Mouse (Mus musculus): ENCODE results near the gene Itgb1bp1. TPM values are rescaled to one million over a fixed set of nuclear protein-coding genes. Genes with fewer than 3 reads are reported as not detected.

Itgb1bp1 gene
- polyA plus RNA-seq, 2 experiments from 2014 or later = 68.6 to 70.5 TPM

DNA sequence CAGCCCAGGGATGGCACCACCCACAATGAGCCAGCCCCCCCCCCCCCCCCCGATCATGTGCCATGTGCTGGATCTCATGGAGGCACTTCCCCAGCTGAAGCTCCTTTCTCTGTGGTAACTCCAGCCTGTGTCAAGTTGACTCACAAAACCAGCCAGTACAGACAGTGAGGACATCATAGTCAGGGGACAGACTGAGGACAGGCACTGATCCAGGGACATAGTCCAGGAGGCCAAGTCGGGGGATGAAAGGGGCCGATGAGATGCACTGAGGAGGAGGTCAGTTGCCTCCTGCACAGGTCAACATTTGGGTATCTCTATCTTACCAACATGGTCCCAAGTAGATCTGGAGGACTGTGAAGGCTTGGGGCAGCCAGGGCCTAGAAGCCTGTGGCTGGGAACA, 90.6 kb downstream of the Itgb1bp1 start:
- ATAC-seq = no peak

DNA sequence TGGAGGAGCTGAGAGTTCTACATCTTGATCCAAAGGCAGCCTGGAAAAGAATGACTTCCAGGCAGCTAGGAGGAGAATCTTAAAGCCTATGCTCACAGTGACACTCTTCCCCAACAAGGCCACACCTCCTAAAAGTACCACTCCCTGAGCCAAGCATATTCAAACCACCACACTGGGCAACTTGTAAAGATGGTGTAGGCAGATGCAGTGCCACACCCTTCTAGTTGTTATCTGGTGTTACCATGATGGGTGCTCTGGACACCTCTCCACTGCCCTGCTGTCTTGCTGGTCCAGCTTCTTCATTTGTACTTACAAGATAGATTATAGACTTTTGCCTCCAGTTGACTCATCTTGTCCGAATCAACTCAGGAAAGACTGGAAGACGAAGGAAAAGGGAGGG, 94.5 kb downstream of the Itgb1bp1 start:
- ATAC-seq = no peak

Other genes starting within 250 kb of the Itgb1bp1 start
- gene Cpsf3, start 893 bp downstream of the Itgb1bp1 start, polyA plus RNA-seq (2017; shearing (Covaris generic)) = 100 to 1,000 TPM; 139 to 163 TPM
- 10 to 100 TPM; 45.9 to 50.2 TPM for gene Iah1, start 30.1 kb upstream of the Itgb1bp1 start, polyA plus RNA-seq (2017; shearing (Covaris generic))
- 10 to 100 TPM; 49.8 to 50.7 TPM for gene Adam17, start 87.3 kb upstream of the Itgb1bp1 start, polyA plus RNA-seq (2017; shearing (Covaris generic))
- 100 to 1,000 TPM; 210 to 222 TPM for gene Ywhaq, start 131.4 kb upstream of the Itgb1bp1 start, polyA plus RNA-seq (2017; shearing (Covaris generic))